Mouse (Mus musculus) heart, adult 2 months (tissue): ENCODE results near the gene Flnb. TPM values are rescaled to one million over a fixed set of nuclear protein-coding genes. Genes with fewer than 3 reads are reported as not detected.
A peak's percentile ranks its signal among the peaks of the same experiment; 100 is the strongest.

Source experiments
- DNase-seq, 2 experiments: peaks; one replicate each; pipeline ENCODE4 v3.0.0; 2021
- H3K27ac ChIP-seq: fragments of 200-600 bp; 2 replicates; pipeline ENCODE4 v1.8.1; 2022
- H3K27me3 ChIP-seq: fragments of 200-500 bp; 2 replicates; pipeline ENCODE4 v1.6.1; 2012; ENCODE audit warnings: mild to moderate bottlenecking, low read length, inconsistent platforms, mixed read lengths; ENCODE audit not compliant: control insufficient read depth, insufficient read depth
- H3K36me3 ChIP-seq: fragments of 200-500 bp; 2 replicates; pipeline ENCODE4 v1.6.1; 2012; ENCODE audit warnings: low read length, inconsistent platforms; ENCODE audit not compliant: control insufficient read depth, insufficient read depth
- H3K4me1 ChIP-seq: fragments of 200-500 bp; 2 replicates; pipeline ENCODE4 v1.6.1; 2011; ENCODE audit warnings: low read length; ENCODE audit not compliant: control insufficient read depth, insufficient read depth
- H3K4me3 ChIP-seq: fragments of 200-600 bp; 2 replicates; pipeline ENCODE4 v1.8.1; 2022
- H3K79me2 ChIP-seq: fragments of 200-500 bp; replicated peaks from 2 replicates; pipeline ENCODE4 v1.6.1; 2012; ENCODE audit warnings: mild to moderate bottlenecking, inconsistent platforms, low read length, moderate library complexity, mixed read lengths; ENCODE audit not compliant: control insufficient read depth, insufficient read depth
- H3K9ac ChIP-seq: fragments of 200-500 bp; 2 replicates; pipeline ENCODE4 v1.6.1; 2012; ENCODE audit warnings: low read depth, mild to moderate bottlenecking, control low read depth, inconsistent platforms, low read length, mixed read lengths
- CTCF ChIP-seq: fragments of 200-600 bp; IDR thresholded peaks from 2 replicates; pipeline ENCODE4 v1.8.1; 2022; ENCODE audit warnings: antibody characterized with exemption, mild to moderate bottlenecking, moderate library complexity
- EP300 ChIP-seq: fragments of 200-500 bp; IDR thresholded peaks from 2 replicates; pipeline ENCODE4 v1.6.1; 2011; ENCODE audit warnings: low read depth, low read length, control low read depth; ENCODE audit not compliant: insufficient read depth
- POLR2A ChIP-seq: fragments of 200-500 bp; IDR thresholded peaks from 2 replicates; pipeline ENCODE4 v1.6.1; 2011; ENCODE audit warnings: mild to moderate bottlenecking, low read depth, low read length, control low read depth; ENCODE audit not compliant: insufficient read depth
- WGBS: fragments of 180-500 bp; shearing (Covaris S2); methylation state at CpG from one replicate; pipeline ENCODE4 v1.1.7; 2018; 5-methylcytosine and 5-hydroxymethylcytosine counted together
- intact Hi-C: fragments of 180-260 bp; cut with DNase I; formaldehyde crosslinking; loops from one replicate; pipeline ENCODE4 v1.15.1; 2025
- polyA plus RNA-seq: library from polyadenylated mRNA; depleted of rRNA; stranded (reverse); fragments of >200 nt; gene quantifications from 2 replicates; pipeline ENCODE4 v1.2.3, GENCODE M21; 2012
- total RNA-seq, 2 experiments: library from RNA; stranded (reverse); gene quantifications; 2 replicates each; pipeline ENCODE4 v1.2.3; 2021

Gene Flnb
- total and polyA plus RNA-seq, 3 experiments, result 9.6 to 22.7 (median 17.0) TPM

GRCm38 (mm10) chr14:7909472-7909871 lies 91.7 kb downstream of the Flnb start:
- Histone ChIP-seq H3K27ac (no peak overlapping the region), H3K4me1 (no peaks in the 10 kb centered on the region; the same call in 1 of the 2 replicates), H3K27me3 (no peaks in the 10 kb centered on the region), H3K79me2 (no peaks in the 10 kb centered on the region), H3K4me3 (no peak overlapping the region), H3K9ac (no peak overlapping the region), H3K36me3 (no peaks in the 10 kb centered on the region)
- intact Hi-C loops, result no loop called here
- 79% methylated on average over 10 of the region's 10 CpGs for WGBS
- TF ChIP-seq POLR2A (no peak), EP300 (no peak), CTCF (no peak)
- DNase-seq, result no peak

- intact Hi-C loops, result no loop called here
- TF ChIP-seq POLR2A (no peak), EP300 (no peak), CTCF (no peak)
- Histone ChIP-seq H3K27ac (no peak overlapping the region), H3K4me1 (no peaks in the 10 kb centered on the region; the same call in 1 of the 2 replicates), H3K27me3 (no peaks in the 10 kb centered on the region), H3K9ac (no peak overlapping the region), H3K4me3 (no peak overlapping the region), H3K36me3 (no peaks in the 10 kb centered on the region), H3K79me2 (no peaks in the 10 kb centered on the region)
- WGBS, result 83% methylated on average over 7 of the region's 7 CpGs
- peak in 1 of 2 experiments; percentile 41 for DNase-seq
These were observed 96.1 kb downstream of the Flnb start for GRCm38 (mm10) chr14:7913842-7914241.

GRCm38 (mm10) chr14:7914461-7914860 lies 96.7 kb downstream of the Flnb start:
- DNase-seq, result no peak
- H3K27me3 ChIP-seq, result no peaks in the 10 kb centered on the region
- TF ChIP-seq POLR2A (no peak), EP300 (no peak), CTCF (no peak)
- no peaks in the 10 kb centered on the region; the same call in 1 of the 2 replicates for H3K4me1 ChIP-seq
- intact Hi-C loops, result no loop called here
- H3K79me2 ChIP-seq, result no peaks in the 10 kb centered on the region
- no peaks in the 10 kb centered on the region for H3K36me3 ChIP-seq
- H3K27ac ChIP-seq, result no peak overlapping the region
- H3K4me3 ChIP-seq, result no peak overlapping the region
- H3K9ac ChIP-seq, result no peak overlapping the region
- WGBS, result 90% methylated on average over 4 of the region's 4 CpGs

- H3K79me2 ChIP-seq, result no peaks in the 10 kb centered on the region
- no peaks in the 10 kb centered on the region for H3K4me1 ChIP-seq
- H3K27me3 ChIP-seq, result no peaks in the 10 kb centered on the region
- no peak overlapping the region for H3K4me3 ChIP-seq
- intact Hi-C loops, result no loop called here
- TF ChIP-seq CTCF (no peak), POLR2A (no peak), EP300 (no peak)
- no peaks in the 10 kb centered on the region for H3K36me3 ChIP-seq
- no peak for DNase-seq
- WGBS, result 81% methylated on average over 6 of the region's 6 CpGs
- H3K9ac ChIP-seq, result no peak overlapping the region
- no peak overlapping the region for H3K27ac ChIP-seq
These were observed 100.6 kb downstream of the Flnb start for GRCm38 (mm10) chr14:7918150-7918991.

- no peak overlapping the region for H3K27ac ChIP-seq
- no peaks in the 10 kb centered on the region for H3K4me1 ChIP-seq
- intact Hi-C loops, result no loop called here
- no peaks in the 10 kb centered on the region for H3K79me2 ChIP-seq
- no peak for DNase-seq
- no peak overlapping the region for H3K9ac ChIP-seq
- no peaks in the 10 kb centered on the region for H3K36me3 ChIP-seq
- H3K4me3 ChIP-seq, result no peak overlapping the region
- 64% methylated on average over 5 of the region's 5 CpGs for WGBS
- no peak for TF ChIP-seq CTCF
- TF ChIP-seq POLR2A, result no peak
- no peak for TF ChIP-seq EP300
- H3K27me3 ChIP-seq, result no peaks in the 10 kb centered on the region
These were observed 101.6 kb downstream of the Flnb start for GRCm38 (mm10) chr14:7919309-7919708.

- intact Hi-C loops, result no loop called here
- H3K79me2 ChIP-seq, result no peaks in the 10 kb centered on the region
- H3K36me3 ChIP-seq, result no peaks in the 10 kb centered on the region
- no peak overlapping the region for H3K9ac ChIP-seq
- H3K4me3 ChIP-seq, result no peak overlapping the region
- no peaks in the 10 kb centered on the region for H3K27me3 ChIP-seq
- no peaks in the 10 kb centered on the region for H3K4me1 ChIP-seq
- no peak for DNase-seq
- TF ChIP-seq EP300 (no peak), POLR2A (no peak), CTCF (no peak)
- 75% methylated on average over 4 of the region's 4 CpGs for WGBS
- H3K27ac ChIP-seq, result no peak overlapping the region
These were observed 102.2 kb downstream of the Flnb start for GRCm38 (mm10) chr14:7919921-7920320.
